Mouse (Mus musculus): ENCODE data around the gene Gm16867. TPM values are rescaled to one million over a fixed set of nuclear protein-coding genes. Genes with fewer than 3 reads are reported as not detected.
"Not testable (repeated sequence)": the region's sequence is repeated elsewhere in the genome, so short reads cannot be mapped to it uniquely, and the experiment has no call there.

Gm16867 gene
- polyA plus RNA-seq (2014; fragmentation: Nextera tagmentation; extraction: Ambion mirVana) = 0.34 TPM in 1 of 2 replicates, not detected in the other

- peak; percentile 98 for ATAC-seq (replicated peaks; ENCODE audit: low FRiP score, low TSS enrichment, low read depth)
- H3K4me2 ChIP-seq (ENCODE audit: low read length); H3K27ac ChIP-seq (ENCODE audit: low read depth); H3K9ac ChIP-seq (ENCODE audit: low read length); H3K9me3 ChIP-seq (ENCODE audit: control insufficient read depth, low read length); H3K27me3 ChIP-seq (replicated peaks; ENCODE audit: control insufficient read depth, insufficient read depth, low read length); DNase-seq (ENCODE audit: low spot score); H3K36me3 ChIP-seq (ENCODE audit: control insufficient read depth, insufficient read depth, low read length); H3K4me1 ChIP-seq (replicated peaks; ENCODE audit: control insufficient read depth, insufficient read depth, low read length); H3K4me3 ChIP-seq (ENCODE audit: low read depth, low read length): not testable (repeated sequence)
- WGBS = no CpG with 5 or more reads among the region's 29 CpGs
Observed at GRCm38 (mm10) chr14:69503174-69503573, at the start of gene Gm16867. Gm16867 (minus strand) TSS chr14:69503362.

- not testable (repeated sequence) for H3K9me3 ChIP-seq (ENCODE audit: control insufficient read depth, low read length); H3K36me3 ChIP-seq (ENCODE audit: control insufficient read depth, insufficient read depth, low read length); ATAC-seq (replicated peaks; ENCODE audit: low FRiP score, low TSS enrichment, low read depth); H3K4me1 ChIP-seq (replicated peaks; ENCODE audit: control insufficient read depth, insufficient read depth, low read length); DNase-seq (ENCODE audit: low spot score); H3K4me3 ChIP-seq (ENCODE audit: low read depth, low read length); H3K27ac ChIP-seq (ENCODE audit: low read depth); H3K9ac ChIP-seq (ENCODE audit: low read length); H3K27me3 ChIP-seq (replicated peaks; ENCODE audit: control insufficient read depth, insufficient read depth, low read length); H3K4me2 ChIP-seq (ENCODE audit: low read length)
- no CpG with 5 or more reads among the region's 4 CpGs for WGBS
Observed at GRCm38 (mm10) chr14:69547310-69547709, 44.1 kb upstream of the Gm16867 start.

- H3K9me3 ChIP-seq (ENCODE audit: control insufficient read depth, low read length); H3K9ac ChIP-seq (ENCODE audit: low read length); ATAC-seq (replicated peaks; ENCODE audit: low FRiP score, low TSS enrichment, low read depth); H3K4me2 ChIP-seq (ENCODE audit: low read length); H3K36me3 ChIP-seq (ENCODE audit: control insufficient read depth, insufficient read depth, low read length); H3K27ac ChIP-seq (ENCODE audit: low read depth); H3K4me3 ChIP-seq (ENCODE audit: low read depth, low read length); DNase-seq (ENCODE audit: low spot score); H3K4me1 ChIP-seq (replicated peaks; ENCODE audit: control insufficient read depth, insufficient read depth, low read length); H3K27me3 ChIP-seq (replicated peaks; ENCODE audit: control insufficient read depth, insufficient read depth, low read length): not testable (repeated sequence)
- no CpG with 5 or more reads among the region's 2 CpGs for WGBS
Observed at GRCm38 (mm10) chr14:69545052-69545451, 41.9 kb upstream of the Gm16867 start.

GRCm38 (mm10) chr14:69544033-69544432 lies 40.9 kb upstream of the Gm16867 start:
- not testable (repeated sequence) for ATAC-seq (replicated peaks; ENCODE audit: low FRiP score, low TSS enrichment, low read depth); H3K9me3 ChIP-seq (ENCODE audit: control insufficient read depth, low read length); H3K4me2 ChIP-seq (ENCODE audit: low read length); H3K9ac ChIP-seq (ENCODE audit: low read length); H3K4me3 ChIP-seq (ENCODE audit: low read depth, low read length); DNase-seq (ENCODE audit: low spot score); H3K27ac ChIP-seq (ENCODE audit: low read depth); H3K36me3 ChIP-seq (ENCODE audit: control insufficient read depth, insufficient read depth, low read length); H3K4me1 ChIP-seq (replicated peaks; ENCODE audit: control insufficient read depth, insufficient read depth, low read length); H3K27me3 ChIP-seq (replicated peaks; ENCODE audit: control insufficient read depth, insufficient read depth, low read length)
- no CpG with 5 or more reads among the region's 7 CpGs for WGBS

- H3K27ac ChIP-seq (ENCODE audit: low read depth); H3K9me3 ChIP-seq (ENCODE audit: control insufficient read depth, low read length); H3K4me1 ChIP-seq (replicated peaks; ENCODE audit: control insufficient read depth, insufficient read depth, low read length); H3K36me3 ChIP-seq (ENCODE audit: control insufficient read depth, insufficient read depth, low read length); H3K4me3 ChIP-seq (ENCODE audit: low read depth, low read length); H3K4me2 ChIP-seq (ENCODE audit: low read length); ATAC-seq (replicated peaks; ENCODE audit: low FRiP score, low TSS enrichment, low read depth); H3K27me3 ChIP-seq (replicated peaks; ENCODE audit: control insufficient read depth, insufficient read depth, low read length); H3K9ac ChIP-seq (ENCODE audit: low read length); DNase-seq (ENCODE audit: low spot score): not testable (repeated sequence)
- no CpG with 5 or more reads among the region's 7 CpGs for WGBS
Observed at GRCm38 (mm10) chr14:69542695-69543094, 39.5 kb upstream of the Gm16867 start.

GRCm38 (mm10) chr14:69540113-69540512 lies 37.0 kb upstream of the Gm16867 start:
- H3K36me3 ChIP-seq (ENCODE audit: control insufficient read depth, insufficient read depth, low read length); H3K27ac ChIP-seq (ENCODE audit: low read depth); H3K4me1 ChIP-seq (replicated peaks; ENCODE audit: control insufficient read depth, insufficient read depth, low read length); H3K4me2 ChIP-seq (ENCODE audit: low read length); H3K9ac ChIP-seq (ENCODE audit: low read length); H3K27me3 ChIP-seq (replicated peaks; ENCODE audit: control insufficient read depth, insufficient read depth, low read length); H3K9me3 ChIP-seq (ENCODE audit: control insufficient read depth, low read length); ATAC-seq (replicated peaks; ENCODE audit: low FRiP score, low TSS enrichment, low read depth); H3K4me3 ChIP-seq (ENCODE audit: low read depth, low read length); DNase-seq (ENCODE audit: low spot score): not testable (repeated sequence)
- WGBS = no CpG with 5 or more reads among the region's 5 CpGs

GRCm38 (mm10) chr14:69536539-69536938 lies 33.4 kb upstream of the Gm16867 start:
- H3K27me3 ChIP-seq (replicated peaks; ENCODE audit: control insufficient read depth, insufficient read depth, low read length); H3K4me1 ChIP-seq (replicated peaks; ENCODE audit: control insufficient read depth, insufficient read depth, low read length); H3K9me3 ChIP-seq (ENCODE audit: control insufficient read depth, low read length); H3K4me3 ChIP-seq (ENCODE audit: low read depth, low read length); H3K36me3 ChIP-seq (ENCODE audit: control insufficient read depth, insufficient read depth, low read length); ATAC-seq (replicated peaks; ENCODE audit: low FRiP score, low TSS enrichment, low read depth); H3K9ac ChIP-seq (ENCODE audit: low read length); H3K4me2 ChIP-seq (ENCODE audit: low read length); DNase-seq (ENCODE audit: low spot score); H3K27ac ChIP-seq (ENCODE audit: low read depth): not testable (repeated sequence)
- WGBS = no CpG with 5 or more reads among the region's 7 CpGs

GRCm38 (mm10) chr14:69526202-69526601 lies 23.0 kb upstream of the Gm16867 start:
- H3K36me3 ChIP-seq (ENCODE audit: control insufficient read depth, insufficient read depth, low read length); H3K9me3 ChIP-seq (ENCODE audit: control insufficient read depth, low read length); H3K4me2 ChIP-seq (ENCODE audit: low read length); H3K9ac ChIP-seq (ENCODE audit: low read length); H3K27ac ChIP-seq (ENCODE audit: low read depth); H3K4me3 ChIP-seq (ENCODE audit: low read depth, low read length); ATAC-seq (replicated peaks; ENCODE audit: low FRiP score, low TSS enrichment, low read depth); H3K27me3 ChIP-seq (replicated peaks; ENCODE audit: control insufficient read depth, insufficient read depth, low read length); H3K4me1 ChIP-seq (replicated peaks; ENCODE audit: control insufficient read depth, insufficient read depth, low read length); DNase-seq (ENCODE audit: low spot score): not testable (repeated sequence)
- no CpG with 5 or more reads among the region's 1 CpGs for WGBS

GRCm38 (mm10) chr14:69523001-69523400 lies 19.8 kb upstream of the Gm16867 start:
- not testable (repeated sequence) for H3K9ac ChIP-seq (ENCODE audit: low read length); H3K36me3 ChIP-seq (ENCODE audit: control insufficient read depth, insufficient read depth, low read length); H3K27me3 ChIP-seq (replicated peaks; ENCODE audit: control insufficient read depth, insufficient read depth, low read length); H3K4me1 ChIP-seq (replicated peaks; ENCODE audit: control insufficient read depth, insufficient read depth, low read length); H3K4me3 ChIP-seq (ENCODE audit: low read depth, low read length); H3K4me2 ChIP-seq (ENCODE audit: low read length); ATAC-seq (replicated peaks; ENCODE audit: low FRiP score, low TSS enrichment, low read depth); DNase-seq (ENCODE audit: low spot score); H3K9me3 ChIP-seq (ENCODE audit: control insufficient read depth, low read length); H3K27ac ChIP-seq (ENCODE audit: low read depth)
- WGBS = no CpG with 5 or more reads among the region's 1 CpGs

All from intestine, embryonic 14.5 days (tissue).